Mouse (Mus musculus) megakaryocyte, embryonic 14.5 days (primary cell): ENCODE results near the gene Htra2. TPM values are rescaled to one million over a fixed set of nuclear protein-coding genes. Genes with fewer than 3 reads are reported as not detected.

Experiments
- H3K27me3 ChIP-seq: replicated peaks from 2 replicates; pipeline ENCODE3; 2012; ENCODE audit warnings: inconsistent platforms
- H3K36me3 ChIP-seq: replicated peaks from 2 replicates; pipeline ENCODE3; 2012; ENCODE audit warnings: low read length, inconsistent platforms, mixed read lengths
- H3K4me1 ChIP-seq: 2 replicates; pipeline ENCODE4 v1.6.1; 2012; ENCODE audit warnings: inconsistent platforms
- H3K4me3 ChIP-seq: replicated peaks from 2 replicates; pipeline ENCODE3; 2012; ENCODE audit warnings: moderate library complexity, mild to moderate bottlenecking, inconsistent platforms
- H3K9me3 ChIP-seq: 2 replicates; pipeline ENCODE4 v1.6.1; 2012; ENCODE audit warnings: inconsistent platforms
- FLI1 ChIP-seq: IDR thresholded peaks from 2 replicates; pipeline ENCODE4 v1.6.1; 2012; ENCODE audit warnings: low read length, inconsistent platforms, mixed read lengths
- GATA1 ChIP-seq: IDR thresholded peaks from 3 replicates; pipeline ENCODE4 v1.6.1; 2012; ENCODE audit warnings: mixed read lengths, low read length, inconsistent platforms, borderline replicate concordance
- polyA plus RNA-seq: library from polyadenylated mRNA; stranded (reverse); fragments of >175 nt; gene quantifications from 2 replicates; pipeline ENCODE4 v1.2.3, GENCODE M21; 2012; ENCODE audit warnings: low replicate concordance; ENCODE audit not compliant: insufficient read depth

The Htra2 gene
- polyA plus RNA-seq, 1 experiment = 49.5 TPM

DNA sequence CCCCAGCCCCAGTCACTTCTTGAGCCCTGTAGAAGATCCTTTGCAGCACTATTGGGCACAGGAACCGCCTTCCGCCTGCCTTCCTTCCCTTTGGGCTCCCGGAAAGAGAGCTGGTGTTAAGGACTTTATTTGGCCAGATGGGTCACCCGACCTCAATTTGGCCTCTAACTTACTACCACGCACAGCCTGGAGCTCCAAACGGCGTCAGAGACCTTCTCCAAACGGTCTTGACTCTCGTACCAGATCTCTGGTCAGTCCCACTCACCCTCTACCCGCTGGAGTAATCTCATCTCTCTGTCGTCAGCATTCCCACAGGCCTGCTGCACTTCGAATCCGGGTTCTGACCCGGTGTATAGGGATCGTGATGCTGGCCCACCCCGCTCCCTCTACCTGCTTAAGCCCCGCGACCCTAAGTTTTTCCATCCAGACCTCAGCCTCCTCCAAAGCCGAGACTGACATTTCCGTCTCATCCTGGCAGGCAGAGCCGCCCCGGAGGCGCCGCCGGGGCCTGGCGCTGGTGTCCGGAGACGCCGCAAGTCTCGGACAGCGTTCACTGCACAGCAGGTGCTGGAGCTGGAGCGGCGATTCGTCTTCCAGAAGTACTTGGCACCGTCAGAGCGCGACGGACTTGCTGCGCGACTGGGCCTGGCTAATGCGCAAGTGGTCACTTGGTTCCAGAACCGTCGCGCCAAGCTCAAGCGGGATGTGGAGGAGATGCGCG is 32.3 kb upstream of the Htra2 start:
- Histone ChIP-seq H3K9me3 (no peaks in the 10 kb centered on the region), H3K27me3 (peaks cover 78% of the 10 kb centered on the region), H3K4me3 (peak overlapping the region; percentile 89), H3K36me3 (peaks cover 6% of the 10 kb centered on the region), H3K4me1 (peaks cover 32% of the 10 kb centered on the region)
- no peak for TF ChIP-seq GATA1
- no peak for TF ChIP-seq FLI1

DNA sequence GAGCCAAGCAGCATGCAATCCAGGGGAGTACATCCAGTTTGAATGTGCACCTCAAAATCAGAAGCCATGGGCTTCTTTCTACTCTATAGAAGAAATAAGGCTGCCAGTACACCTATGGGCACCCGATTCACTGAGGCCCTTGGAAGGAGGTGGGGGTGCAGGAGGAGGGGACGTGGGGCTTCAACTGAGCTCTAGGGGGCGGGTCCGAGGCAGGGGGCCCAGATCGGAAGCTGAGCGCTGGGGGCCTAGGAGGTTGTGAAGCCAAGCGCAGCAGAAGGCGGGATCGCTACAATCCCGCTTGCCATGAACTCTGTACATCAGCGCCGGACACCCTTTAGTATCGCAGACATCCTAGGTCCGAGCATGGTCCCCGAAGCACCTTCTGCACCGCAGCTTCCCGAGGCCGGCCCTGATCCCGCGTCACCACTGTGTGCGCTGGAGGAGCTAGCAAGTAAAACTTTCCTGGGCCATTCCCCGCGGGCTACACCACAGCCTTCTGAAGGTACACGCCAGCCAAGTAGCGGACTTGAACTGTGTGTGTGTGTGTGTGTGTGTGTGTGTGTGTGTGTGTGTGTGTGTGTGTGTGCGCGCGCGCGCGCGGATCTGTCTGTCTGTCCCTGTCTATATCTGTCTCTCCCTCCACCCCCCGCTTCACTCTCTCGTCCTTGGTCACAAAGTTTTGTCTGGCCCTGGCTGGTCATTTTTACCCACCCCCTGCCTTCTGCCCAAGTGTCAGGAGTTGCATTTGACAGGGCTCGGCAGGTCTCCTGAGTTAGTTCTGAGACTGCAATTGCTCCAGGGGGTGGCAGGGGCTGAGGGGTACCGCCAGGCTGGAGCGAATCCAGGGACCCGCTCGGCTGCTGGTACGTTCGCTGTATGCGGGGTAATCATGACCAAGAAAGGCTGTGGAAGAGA is 31.3 kb upstream of the Htra2 start, which contains the start of gene Lbx2:
Lbx2 (plus strand) TSS at position 247 of the 915 bp plus-strand sequence.
- TF ChIP-seq GATA1 = no peak
- no peak for TF ChIP-seq FLI1
- Histone ChIP-seq H3K4me1 (peaks cover 31% of the 10 kb centered on the region), H3K27me3 (peaks cover 78% of the 10 kb centered on the region), H3K4me3 (peak within 1 kb of the TSS; percentile 89), H3K36me3 (peaks cover 13% of the 10 kb centered on the region), H3K9me3 (no peaks in the 10 kb centered on the region)

DNA sequence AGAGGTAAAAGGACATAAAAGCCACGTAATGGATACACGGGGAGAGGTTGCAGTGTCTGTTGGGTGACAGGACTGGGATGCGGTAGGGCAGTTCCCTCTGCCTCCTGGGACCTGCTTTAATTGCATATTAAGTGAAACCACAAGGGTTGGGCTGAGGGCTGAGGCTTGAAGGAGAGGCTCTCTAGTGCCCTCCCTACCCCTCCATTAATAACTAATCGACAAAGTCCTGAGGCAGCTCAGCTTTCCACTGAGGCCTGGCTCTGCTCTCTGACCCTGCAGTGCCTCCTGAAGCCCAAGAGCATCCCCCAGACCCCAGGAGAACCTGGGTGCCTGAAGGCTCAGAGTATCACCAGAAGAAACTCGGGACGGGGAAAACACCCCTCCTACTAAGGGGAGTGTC is 29.4 kb upstream of the Htra2 start:
- TF ChIP-seq FLI1 (no peak), GATA1 (no peak)
- H3K36me3 ChIP-seq = peaks cover 32% of the 10 kb centered on the region
- no peak overlapping the region for H3K4me3 ChIP-seq
- no peaks in the 10 kb centered on the region for H3K9me3 ChIP-seq
- peaks cover 62% of the 10 kb centered on the region for H3K27me3 ChIP-seq
- peaks cover 37% of the 10 kb centered on the region for H3K4me1 ChIP-seq

DNA sequence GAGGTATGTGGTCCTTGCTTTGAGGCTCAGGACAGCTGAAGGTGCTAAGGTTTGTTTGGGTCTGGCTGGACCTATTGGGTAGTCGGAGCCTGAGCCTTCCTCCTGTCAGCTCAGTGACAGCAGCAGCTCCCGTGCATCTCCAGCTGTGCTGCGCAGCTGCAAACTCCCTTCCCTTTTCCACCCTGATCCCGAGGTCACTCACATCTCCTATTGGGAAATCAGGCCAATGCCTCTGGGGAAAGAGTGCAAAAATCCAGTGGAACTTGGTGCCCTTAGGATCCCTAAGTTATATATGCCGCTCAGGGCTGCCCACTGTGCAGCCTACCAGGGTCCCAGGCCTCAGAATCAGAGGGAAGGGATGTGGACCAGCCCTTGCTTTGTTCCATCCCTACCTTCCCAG is 28.4 kb upstream of the Htra2 start:
- Histone ChIP-seq H3K27me3 (peaks cover 56% of the 10 kb centered on the region), H3K4me1 (peaks cover 45% of the 10 kb centered on the region), H3K36me3 (peaks cover 32% of the 10 kb centered on the region), H3K4me3 (no peak overlapping the region), H3K9me3 (no peaks in the 10 kb centered on the region)
- TF ChIP-seq FLI1 (no peak), GATA1 (no peak)

DNA sequence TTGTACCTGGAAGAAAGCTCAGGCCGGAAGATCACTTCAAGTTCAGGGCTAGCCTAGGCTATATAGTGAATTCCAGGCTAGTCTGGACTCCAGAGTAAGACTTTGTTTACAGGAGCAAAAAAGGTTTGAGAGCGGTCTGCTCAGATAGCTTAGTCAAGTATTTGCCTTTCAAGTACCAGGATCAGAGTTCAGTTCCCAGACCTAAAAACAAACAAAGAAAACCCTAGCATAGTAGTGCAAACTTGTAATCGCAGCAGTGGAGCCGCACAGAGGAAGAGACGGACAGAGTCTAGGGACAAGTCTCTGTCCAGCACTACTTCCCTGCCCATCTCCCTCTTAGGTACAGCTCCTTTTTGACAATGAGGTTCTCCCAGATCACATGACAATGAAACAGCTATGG is 25.1 kb upstream of the Htra2 start:
- Histone ChIP-seq H3K4me3 (no peak overlapping the region), H3K27me3 (peaks cover 34% of the 10 kb centered on the region), H3K9me3 (no peaks in the 10 kb centered on the region), H3K36me3 (peaks cover 32% of the 10 kb centered on the region), H3K4me1 (peaks cover 28% of the 10 kb centered on the region)
- TF ChIP-seq FLI1 (no peak), GATA1 (no peak)

DNA sequence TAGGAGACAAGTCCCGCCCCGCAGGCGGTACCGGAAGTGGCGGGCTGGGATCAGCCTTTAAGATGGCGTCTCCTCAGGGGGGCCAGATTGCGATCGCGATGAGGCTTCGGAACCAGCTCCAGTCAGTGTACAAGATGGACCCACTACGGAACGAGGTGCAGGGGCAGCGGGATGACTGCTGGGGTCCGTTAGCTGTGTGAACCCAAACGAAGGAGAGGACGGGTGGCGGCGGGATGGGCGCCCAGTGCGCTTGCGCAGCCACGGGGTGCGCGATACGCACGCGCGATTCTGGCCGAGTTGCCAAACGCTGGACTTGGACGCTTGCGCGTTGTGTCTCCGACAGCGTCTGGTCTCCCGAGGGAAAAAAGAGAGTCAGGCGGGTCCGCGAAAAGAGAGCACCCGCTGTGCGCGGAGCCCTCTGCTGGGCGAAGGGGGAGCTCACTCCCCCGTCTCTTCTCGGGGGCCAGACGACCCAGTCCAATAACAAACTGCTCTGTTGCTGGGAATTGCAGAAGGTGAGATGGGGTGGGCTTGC is 23.3 kb upstream of the Htra2 start:
- peak overlapping the region; percentile 99 for H3K4me3 ChIP-seq
- peaks cover 32% of the 10 kb centered on the region for H3K36me3 ChIP-seq
- H3K27me3 ChIP-seq = peaks cover 31% of the 10 kb centered on the region
- peak; percentile 88 for TF ChIP-seq GATA1
- TF ChIP-seq FLI1 = peak; percentile 63
- H3K9me3 ChIP-seq = no peaks in the 10 kb centered on the region
- peaks cover 23% of the 10 kb centered on the region for H3K4me1 ChIP-seq

DNA sequence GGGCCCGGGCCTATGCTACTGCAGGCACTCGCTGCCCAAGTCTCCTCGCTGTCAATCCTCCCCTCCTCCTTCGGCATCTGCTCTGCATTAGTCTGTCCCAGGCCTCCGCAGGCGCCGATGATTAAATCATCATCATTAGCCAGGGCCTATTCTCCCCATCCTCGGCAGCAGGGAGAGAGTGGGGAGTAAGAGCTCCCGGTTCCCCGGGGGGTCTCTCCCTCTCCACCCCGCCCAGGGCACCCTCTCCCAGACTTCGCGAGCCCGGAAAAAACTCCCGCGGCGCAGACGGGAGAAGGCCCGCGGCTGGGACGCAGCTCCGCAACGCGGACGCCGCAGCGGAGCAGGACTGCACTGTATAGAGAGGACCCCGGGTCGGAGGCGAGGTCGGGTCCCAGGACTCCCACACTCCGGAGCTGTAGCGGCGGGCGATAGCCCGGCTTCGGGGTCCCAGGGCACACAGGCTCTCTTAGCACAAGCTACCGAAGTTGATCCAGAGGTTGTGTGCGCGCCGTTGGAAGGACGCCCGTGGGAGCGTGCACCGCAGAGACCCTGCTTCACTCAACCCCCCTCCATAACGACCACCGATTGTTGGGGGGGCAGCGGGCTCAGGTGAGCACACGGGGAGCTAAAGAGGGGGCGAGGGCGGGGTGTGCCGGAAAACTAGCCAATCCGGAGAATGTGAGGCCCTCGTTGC is 22.7 kb upstream of the Htra2 start, which contains the start of gene Pcgf1:
Pcgf1 (plus strand) TSS at position 240 of the 694 bp plus-strand sequence.
- peaks cover 30% of the 10 kb centered on the region for H3K36me3 ChIP-seq
- H3K9me3 ChIP-seq = no peaks in the 10 kb centered on the region
- peaks cover 32% of the 10 kb centered on the region for H3K27me3 ChIP-seq
- H3K4me1 ChIP-seq = peaks cover 23% of the 10 kb centered on the region
- H3K4me3 ChIP-seq = peak within 1 kb of the TSS; percentile 99
- TF ChIP-seq FLI1 = no peak
- TF ChIP-seq GATA1 = no peak

DNA sequence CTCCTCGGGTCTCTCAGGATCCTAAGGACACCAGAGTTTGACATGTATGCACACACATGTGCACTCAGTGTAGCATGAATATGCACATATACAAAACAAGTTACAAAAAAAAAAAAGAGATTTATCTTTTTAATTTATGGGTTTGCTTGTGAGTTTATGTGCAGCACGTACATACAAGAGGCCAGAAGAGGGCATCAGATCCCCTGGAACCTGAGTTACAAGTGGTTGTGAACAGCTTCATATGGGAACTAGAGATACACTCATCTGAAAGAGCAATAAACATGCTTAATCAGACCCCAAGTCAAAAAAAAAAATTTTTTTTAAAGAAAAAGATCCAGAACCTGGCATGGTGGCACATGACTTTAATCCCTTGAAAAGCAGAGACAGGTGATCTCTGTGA is 19.9 kb upstream of the Htra2 start:
- Histone ChIP-seq H3K4me1 (peaks cover 45% of the 10 kb centered on the region), H3K36me3 (peaks cover 5% of the 10 kb centered on the region), H3K4me3 (no peak overlapping the region), H3K27me3 (peaks cover 57% of the 10 kb centered on the region), H3K9me3 (no peaks in the 10 kb centered on the region)
- no peak for TF ChIP-seq GATA1
- no peak for TF ChIP-seq FLI1

DNA sequence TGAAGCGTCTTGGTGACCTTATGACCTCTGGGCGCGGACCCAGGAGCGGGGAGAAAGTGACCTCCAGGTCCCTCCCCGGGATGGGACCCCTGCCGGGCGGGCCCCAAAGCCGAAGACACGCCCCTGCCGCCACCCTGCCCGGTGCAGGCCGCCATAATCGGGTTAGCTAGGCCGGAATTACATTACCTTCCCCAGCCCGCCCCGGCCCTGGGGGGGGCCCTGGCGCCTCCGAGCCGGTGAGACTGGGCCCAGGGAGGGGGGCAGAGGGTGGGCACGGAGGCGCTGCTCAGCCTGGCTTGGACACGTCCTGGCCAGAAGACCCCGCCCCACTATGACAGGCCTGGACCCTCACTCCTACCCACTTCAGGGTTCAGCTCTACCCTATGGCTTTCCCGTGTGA is 16.1 kb upstream of the Htra2 start:
- peaks cover 87% of the 10 kb centered on the region for H3K27me3 ChIP-seq
- peaks cover 9% of the 10 kb centered on the region for H3K36me3 ChIP-seq
- H3K4me1 ChIP-seq = peaks cover 47% of the 10 kb centered on the region
- TF ChIP-seq FLI1 = no peak
- TF ChIP-seq GATA1 = no peak
- H3K9me3 ChIP-seq = no peaks in the 10 kb centered on the region
- peak overlapping the region; percentile 19 for H3K4me3 ChIP-seq
